Mouse (Mus musculus): ENCODE results near the gene 3110001I22Rik.

DNA sequence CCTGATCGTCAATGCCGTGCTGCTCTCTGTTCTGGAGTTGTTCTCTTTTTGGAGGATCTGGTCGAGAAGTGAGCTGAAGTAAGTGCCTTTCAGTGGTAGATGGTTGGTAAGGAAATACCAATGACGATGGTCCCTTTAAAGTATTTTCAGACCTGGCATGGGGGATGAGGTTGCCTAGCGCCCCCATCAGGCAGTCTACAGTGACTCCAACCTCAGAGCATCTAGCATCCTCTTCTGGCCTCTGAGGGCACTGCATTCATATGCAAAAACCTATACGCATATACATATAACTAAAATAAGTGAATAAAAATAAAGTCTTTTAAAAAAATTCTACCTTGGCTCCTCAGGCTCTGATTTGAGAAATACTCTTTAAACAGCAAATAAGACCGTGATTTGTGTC is 27.3 kb downstream of the 3110001I22Rik start:
- TF ChIP-seq POLR2A (IDR thresholded peaks at IDR 0.05; ENCODE audit: low read depth, low read length): no peak
- no peak for TF ChIP-seq CTCF (IDR thresholded peaks at IDR 0.05; ENCODE audit: extremely low read depth, insufficient read depth, insufficient read length, insufficient replicate concordance)

Data from spleen, adult 2 months (tissue).